Mouse (Mus musculus) intestine, embryonic 14.5 days (tissue): ENCODE results near the gene Tmem51. TPM values are rescaled to one million over a fixed set of nuclear protein-coding genes. Genes with fewer than 3 reads are reported as not detected.
A peak's percentile ranks its signal among the peaks of the same experiment; 100 is the strongest.

Experiments used
- ATAC-seq: fragments of 200-750 bp; cut with Nextera tagmentation; replicated peaks from 2 replicates; pipeline ENCODE4 v1.8.0; 2017; ENCODE audit warnings: low read depth, moderate number of reproducible peaks, moderate TSS enrichment, moderate library complexity; ENCODE audit not compliant: low FRiP score, low TSS enrichment
- DNase-seq: peaks from one replicate; pipeline ENCODE4 v3.0.0-alpha.2; 2018; ENCODE audit warnings: low spot score
- H3K27ac ChIP-seq: fragments of 300-500 bp; sonication (generic); 2 replicates; pipeline ENCODE4 v1.5.1; 2014; ENCODE audit warnings: low read depth, mild to moderate bottlenecking, control low read depth
- H3K27me3 ChIP-seq: fragments of 300-500 bp; sonication (generic); replicated peaks from 2 replicates; pipeline ENCODE4 v1.6.1; 2014; ENCODE audit warnings: low read length, control low read depth; ENCODE audit not compliant: control insufficient read depth, insufficient read depth
- H3K36me3 ChIP-seq: fragments of 300-500 bp; sonication (generic); 2 replicates; pipeline ENCODE4 v1.6.1; 2014; ENCODE audit warnings: low read length, control low read depth; ENCODE audit not compliant: control insufficient read depth, insufficient read depth
- H3K4me1 ChIP-seq: fragments of 300-500 bp; sonication (generic); replicated peaks from 2 replicates; pipeline ENCODE4 v1.6.1; 2014; ENCODE audit warnings: low read length, control low read depth, mixed read lengths; ENCODE audit not compliant: control insufficient read depth, insufficient read depth
- H3K4me2 ChIP-seq: fragments of 300-500 bp; sonication (generic); 2 replicates; pipeline ENCODE4 v1.6.1; 2014; ENCODE audit warnings: low read length
- H3K4me3 ChIP-seq: fragments of 300-500 bp; sonication (generic); 2 replicates; pipeline ENCODE4 v1.5.1; 2014; ENCODE audit warnings: low read depth, low read length, control low read depth, mixed read lengths
- H3K9ac ChIP-seq: fragments of 300-500 bp; sonication (generic); 2 replicates; pipeline ENCODE4 v1.6.1; 2014; ENCODE audit warnings: mild to moderate bottlenecking, low read length
- H3K9me3 ChIP-seq: fragments of 300-500 bp; sonication (generic); 2 replicates; pipeline ENCODE4 v1.6.1; 2016; ENCODE audit warnings: low read length, control low read depth; ENCODE audit not compliant: control insufficient read depth
- WGBS: fragments of 180-500 bp; shearing (Covaris S2); extraction: QIAGEN DNeasy Blood & Tissue Kit; methylation state at CpG from one replicate; pipeline ENCODE4 v1.1.7; 2014; 5-methylcytosine and 5-hydroxymethylcytosine counted together
- polyA plus RNA-seq: library from polyadenylated mRNA; unstranded; fragments of >200 nt; fragmentation: Nextera tagmentation; extraction: Ambion mirVana; gene quantifications from 2 replicates; pipeline ENCODE4 v1.2.1, GENCODE M21; 2014

The Tmem51 gene
- polyA plus RNA-seq, 1 experiment from 2014 or later: 45.5 TPM

- H3K4me1 ChIP-seq: no peaks in the 10 kb centered on the region
- H3K36me3 ChIP-seq: 0 out of 2 replicates have a peak, but pooled peaks cover 9% of the 10 kb centered on the region
- ATAC-seq: no peak
- no peak for DNase-seq
- H3K4me2 ChIP-seq: no peak overlapping the region
- no peak overlapping the region for H3K9ac ChIP-seq
- H3K27ac ChIP-seq: no peak overlapping the region
- 81% methylated on average over 2 of the region's 2 CpGs for WGBS
- H3K4me3 ChIP-seq: no peak overlapping the region
- no peaks in the 10 kb centered on the region for H3K27me3 ChIP-seq
- H3K9me3 ChIP-seq: no peaks in the 10 kb centered on the region
Measured at GRCm38 (mm10) chr4:142026965-142027364, 57.1 kb downstream of the Tmem51 start.

- WGBS: 86% methylated on average over 2 of the region's 2 CpGs
- H3K9ac ChIP-seq: no peak overlapping the region
- no peak overlapping the region for H3K27ac ChIP-seq
- H3K4me2 ChIP-seq: no peak overlapping the region
- H3K4me3 ChIP-seq: no peak overlapping the region
- no peaks in the 10 kb centered on the region for H3K4me1 ChIP-seq
- H3K36me3 ChIP-seq: no peaks in the 10 kb centered on the region
- ATAC-seq: no peak
- no peaks in the 10 kb centered on the region for H3K9me3 ChIP-seq
- DNase-seq: no peak
- H3K27me3 ChIP-seq: no peaks in the 10 kb centered on the region
Measured at GRCm38 (mm10) chr4:142024536-142024935, 59.6 kb downstream of the Tmem51 start.

GRCm38 (mm10) chr4:142023166-142023565, 60.9 kb downstream of the Tmem51 start:
- ATAC-seq: no peak
- no peak for DNase-seq
- 68% methylated on average over 4 of the region's 4 CpGs for WGBS

GRCm38 (mm10) chr4:142017686-142018085, 66.4 kb downstream of the Tmem51 start:
- Histone ChIP-seq H3K4me3 (no peak overlapping the region), H3K9ac (no peak overlapping the region), H3K27ac (no peak overlapping the region), H3K4me1 (peaks cover 7% of the 10 kb centered on the region), H3K9me3 (no peaks in the 10 kb centered on the region), H3K27me3 (no peaks in the 10 kb centered on the region), H3K4me2 (no peak overlapping the region), H3K36me3 (no peaks in the 10 kb centered on the region)
- DNase-seq: no peak
- ATAC-seq: peak; percentile 32; the same call in 1 of the 2 replicates
- WGBS: 44% methylated on average over 15 of the region's 15 CpGs

More at GRCm38 (mm10) chr4:142023166-142023565, 60.9 kb downstream of the Tmem51 start:
- Histone ChIP-seq H3K4me2 (no peak overlapping the region), H3K4me1 (no peaks in the 10 kb centered on the region; the same call in 1 of the 2 replicates), H3K27me3 (no peaks in the 10 kb centered on the region), H3K4me3 (no peak overlapping the region), H3K36me3 (no peaks in the 10 kb centered on the region), H3K27ac (no peak overlapping the region), H3K9me3 (no peaks in the 10 kb centered on the region), H3K9ac (no peak overlapping the region)

- DNase-seq (peak; percentile 90), ATAC-seq (peak; percentile 87)
- H3K9me3 ChIP-seq: no peaks in the 10 kb centered on the region
- H3K4me2 ChIP-seq: peak within 1 kb of the TSS; percentile 59
- H3K4me3 ChIP-seq: peak within 1 kb of the TSS; percentile 32
- H3K27me3 ChIP-seq: no peaks in the 10 kb centered on the region
- peaks cover 7% of the 10 kb centered on the region for H3K4me1 ChIP-seq
- 0 out of 2 replicates have a peak within 1 kb of the TSS, but pooled peaks have one; percentile 17 for H3K9ac ChIP-seq
- no peak within 1 kb of the TSS for H3K27ac ChIP-seq
- no peaks in the 10 kb centered on the region for H3K36me3 ChIP-seq
- 2% methylated on average over 45 of the region's 46 CpGs for WGBS
Measured at GRCm38 (mm10) chr4:142014659-142015608, 69.2 kb downstream of the Tmem51 start, which contains the start of gene Fhad1. Fhad1 (minus strand) TSS chr4:142015082.

GRCm38 (mm10) chr4:142011236-142011635, 72.9 kb downstream of the Tmem51 start:
- WGBS: 91% methylated on average over 13 of the region's 13 CpGs

GRCm38 (mm10) chr4:142010441-142010840, 73.7 kb downstream of the Tmem51 start:
- no peak overlapping the region for H3K4me3 ChIP-seq
- H3K4me1 ChIP-seq: peaks cover 3% of the 10 kb centered on the region
- ATAC-seq (no peak), DNase-seq (no peak)
- H3K9ac ChIP-seq: no peak overlapping the region
- no peak overlapping the region for H3K27ac ChIP-seq
- no peaks in the 10 kb centered on the region for H3K27me3 ChIP-seq
- no peaks in the 10 kb centered on the region for H3K36me3 ChIP-seq
- WGBS: 74% methylated on average over 7 of the region's 7 CpGs
- no peak overlapping the region for H3K4me2 ChIP-seq
- no peaks in the 10 kb centered on the region for H3K9me3 ChIP-seq

More at GRCm38 (mm10) chr4:142011236-142011635, 72.9 kb downstream of the Tmem51 start:
- Histone ChIP-seq H3K4me3 (no peak overlapping the region), H3K4me2 (no peak overlapping the region), H3K4me1 (peaks cover 7% of the 10 kb centered on the region), H3K27me3 (no peaks in the 10 kb centered on the region), H3K9ac (no peak overlapping the region), H3K36me3 (no peaks in the 10 kb centered on the region), H3K9me3 (no peaks in the 10 kb centered on the region), H3K27ac (no peak overlapping the region)
- ATAC-seq (no peak), DNase-seq (no peak)

- Histone ChIP-seq H3K4me1 (no peaks in the 10 kb centered on the region), H3K27ac (no peak overlapping the region), H3K9me3 (no peaks in the 10 kb centered on the region), H3K4me2 (no peak overlapping the region), H3K4me3 (no peak overlapping the region), H3K27me3 (no peaks in the 10 kb centered on the region), H3K36me3 (no peaks in the 10 kb centered on the region), H3K9ac (no peak overlapping the region)
- no peak for ATAC-seq
- DNase-seq: no peak
- WGBS: 63% methylated on average over 11 of the region's 11 CpGs
Measured at GRCm38 (mm10) chr4:142008206-142008605, 75.9 kb downstream of the Tmem51 start.
